Mouse (Mus musculus) midbrain, embryonic 13.5 days (tissue): ENCODE results near the gene Pik3cd. TPM values are rescaled to one million over a fixed set of nuclear protein-coding genes. Genes with fewer than 3 reads are reported as not detected.

ENCODE experiments used
- ATAC-seq: fragments of 200-750 bp; cut with Nextera tagmentation; 2 replicates; pipeline ENCODE4 v1.8.0; 2017; ENCODE audit warnings: mild to moderate bottlenecking, moderate TSS enrichment, moderate library complexity
- H3K27ac ChIP-seq: fragments of 300-500 bp; sonication (generic); 2 replicates; pipeline ENCODE4 v1.5.1; 2015; ENCODE audit warnings: inconsistent platforms, mild to moderate bottlenecking, moderate library complexity
- H3K27me3 ChIP-seq: fragments of 300-500 bp; sonication (generic); 2 replicates; pipeline ENCODE4 v1.6.1; 2015; ENCODE audit warnings: mild to moderate bottlenecking, inconsistent platforms
- H3K36me3 ChIP-seq: fragments of 300-500 bp; sonication (generic); 2 replicates; pipeline ENCODE4 v1.6.1; 2015; ENCODE audit warnings: mild to moderate bottlenecking, inconsistent platforms
- H3K4me1 ChIP-seq: fragments of 300-500 bp; sonication (generic); replicated peaks from 2 replicates; pipeline ENCODE4 v1.6.1; 2015; ENCODE audit warnings: inconsistent platforms
- H3K4me2 ChIP-seq: fragments of 300-500 bp; sonication (generic); replicated peaks from 2 replicates; pipeline ENCODE4 v1.6.1; 2015; ENCODE audit warnings: moderate library complexity, mild to moderate bottlenecking, inconsistent platforms
- H3K4me3 ChIP-seq: fragments of 300-500 bp; sonication (generic); replicated peaks from 2 replicates; pipeline ENCODE4 v1.5.1; 2015; ENCODE audit warnings: mild to moderate bottlenecking, inconsistent platforms
- H3K9ac ChIP-seq: fragments of 300-500 bp; sonication (generic); replicated peaks from 2 replicates; pipeline ENCODE4 v1.6.1; 2015; ENCODE audit warnings: mild to moderate bottlenecking, inconsistent platforms
- H3K9me3 ChIP-seq: fragments of 300-500 bp; sonication (generic); 2 replicates; pipeline ENCODE4 v1.6.1; 2016; ENCODE audit warnings: mild to moderate bottlenecking, inconsistent platforms
- WGBS: fragments of 180-500 bp; shearing (Covaris S2); methylation state at CpG from one replicate; pipeline ENCODE4 v1.1.7; 2015; 5-methylcytosine and 5-hydroxymethylcytosine counted together
- polyA plus RNA-seq: library from polyadenylated mRNA; unstranded; fragments of >200 nt; fragmentation: Nextera tagmentation; extraction: Ambion mirVana; gene quantifications from 2 replicates; pipeline ENCODE4 v1.2.1, GENCODE M21; 2015

Pik3cd gene
- polyA plus RNA-seq, 1 experiment from 2014 or later = 13.2 TPM

GRCm38 (mm10) chr4:149698197-149698821 is 4.1 kb downstream of the Pik3cd start:
- Histone ChIP-seq H3K9me3 (no peaks in the 10 kb centered on the region), H3K36me3 (no peaks in the 10 kb centered on the region), H3K27ac (no peak overlapping the region), H3K4me2 (peak overlapping the region; percentile 68), H3K4me3 (peak overlapping the region; percentile 45), H3K27me3 (peaks cover 46% of the 10 kb centered on the region), H3K4me1 (peaks cover 17% of the 10 kb centered on the region), H3K9ac (peak overlapping the region; percentile 63)
- under 1% methylated on average over 35 of the region's 35 CpGs for WGBS
- peak; percentile 79 for ATAC-seq

- Histone ChIP-seq H3K4me2 (peak overlapping the region; percentile 68), H3K27me3 (peaks cover 46% of the 10 kb centered on the region), H3K9ac (peak overlapping the region; percentile 63), H3K27ac (no peak overlapping the region), H3K36me3 (no peaks in the 10 kb centered on the region), H3K4me3 (peak overlapping the region; percentile 45), H3K4me1 (peaks cover 17% of the 10 kb centered on the region), H3K9me3 (no peaks in the 10 kb centered on the region)
- 19% methylated on average over 15 of the region's 15 CpGs for WGBS
- ATAC-seq = peak; percentile 46
Observed at GRCm38 (mm10) chr4:149697506-149698196, 4.7 kb downstream of the Pik3cd start.

GRCm38 (mm10) chr4:149696189-149696971 is 6.0 kb downstream of the Pik3cd start:
- WGBS = 33% methylated on average over 16 of the region's 16 CpGs
- no peak overlapping the region for H3K4me3 ChIP-seq
- no peak overlapping the region for H3K9ac ChIP-seq
- H3K36me3 ChIP-seq = no peaks in the 10 kb centered on the region
- peaks cover 46% of the 10 kb centered on the region for H3K27me3 ChIP-seq
- H3K9me3 ChIP-seq = no peaks in the 10 kb centered on the region
- H3K27ac ChIP-seq = no peak overlapping the region
- H3K4me2 ChIP-seq = no peak overlapping the region
- H3K4me1 ChIP-seq = peaks cover 17% of the 10 kb centered on the region
- no peak for ATAC-seq

GRCm38 (mm10) chr4:149691368-149691767 is 11.0 kb downstream of the Pik3cd start:
- H3K27ac ChIP-seq = no peak overlapping the region
- H3K27me3 ChIP-seq = peaks cover 9% of the 10 kb centered on the region
- H3K9ac ChIP-seq = no peak overlapping the region
- ATAC-seq = no peak
- no peaks in the 10 kb centered on the region for H3K36me3 ChIP-seq
- H3K9me3 ChIP-seq = no peaks in the 10 kb centered on the region
- peaks cover 4% of the 10 kb centered on the region for H3K4me1 ChIP-seq
- H3K4me3 ChIP-seq = no peak overlapping the region
- WGBS = 82% methylated on average over 8 of the region's 8 CpGs
- no peak overlapping the region for H3K4me2 ChIP-seq

GRCm38 (mm10) chr4:149690828-149691280 is 11.5 kb downstream of the Pik3cd start:
- 96% methylated on average over 8 of the region's 8 CpGs for WGBS
- H3K9ac ChIP-seq = no peak overlapping the region
- no peak overlapping the region for H3K4me2 ChIP-seq
- no peaks in the 10 kb centered on the region for H3K36me3 ChIP-seq
- no peak for ATAC-seq
- H3K9me3 ChIP-seq = no peaks in the 10 kb centered on the region
- H3K27me3 ChIP-seq = peaks cover 5% of the 10 kb centered on the region; the same call in 1 of the 2 replicates
- no peak overlapping the region for H3K4me3 ChIP-seq
- H3K4me1 ChIP-seq = no peaks in the 10 kb centered on the region
- H3K27ac ChIP-seq = no peak overlapping the region

GRCm38 (mm10) chr4:149689822-149690700 is 12.3 kb downstream of the Pik3cd start:
- H3K9ac ChIP-seq = no peak overlapping the region
- no peaks in the 10 kb centered on the region for H3K27me3 ChIP-seq
- no peak overlapping the region for H3K4me3 ChIP-seq
- H3K4me2 ChIP-seq = no peak overlapping the region
- no peaks in the 10 kb centered on the region for H3K4me1 ChIP-seq
- no peak for ATAC-seq
- no peaks in the 10 kb centered on the region for H3K9me3 ChIP-seq
- WGBS = 83% methylated on average over 12 of the region's 12 CpGs
- no peak overlapping the region for H3K27ac ChIP-seq
- no peaks in the 10 kb centered on the region for H3K36me3 ChIP-seq

GRCm38 (mm10) chr4:149688861-149689260 is 13.5 kb downstream of the Pik3cd start:
- Histone ChIP-seq H3K36me3 (no peaks in the 10 kb centered on the region), H3K27ac (no peak overlapping the region), H3K4me3 (no peak overlapping the region), H3K4me2 (no peak overlapping the region), H3K9me3 (no peaks in the 10 kb centered on the region), H3K9ac (no peak overlapping the region), H3K4me1 (no peaks in the 10 kb centered on the region), H3K27me3 (no peaks in the 10 kb centered on the region)
- no peak for ATAC-seq
- 78% methylated on average over 14 of the region's 14 CpGs for WGBS

- no peaks in the 10 kb centered on the region for H3K36me3 ChIP-seq
- H3K9ac ChIP-seq = no peak overlapping the region
- no peaks in the 10 kb centered on the region for H3K27me3 ChIP-seq
- 84% methylated on average over 11 of the region's 11 CpGs for WGBS
- no peak overlapping the region for H3K27ac ChIP-seq
- H3K4me1 ChIP-seq = no peaks in the 10 kb centered on the region
- H3K4me3 ChIP-seq = no peak overlapping the region
- H3K9me3 ChIP-seq = no peaks in the 10 kb centered on the region
- ATAC-seq = no peak
- H3K4me2 ChIP-seq = no peak overlapping the region
Observed at GRCm38 (mm10) chr4:149684841-149685623, 17.3 kb downstream of the Pik3cd start.

GRCm38 (mm10) chr4:149683875-149684274 is 18.5 kb downstream of the Pik3cd start:
- 22% methylated on average over 7 of the region's 7 CpGs for WGBS
- H3K4me1 ChIP-seq = no peaks in the 10 kb centered on the region
- no peak for ATAC-seq
- H3K4me2 ChIP-seq = no peak overlapping the region
- H3K27ac ChIP-seq = no peak overlapping the region
- no peaks in the 10 kb centered on the region for H3K27me3 ChIP-seq
- no peaks in the 10 kb centered on the region for H3K9me3 ChIP-seq
- no peak overlapping the region for H3K9ac ChIP-seq
- no peaks in the 10 kb centered on the region for H3K36me3 ChIP-seq
- H3K4me3 ChIP-seq = no peak overlapping the region

GRCm38 (mm10) chr4:149679056-149679770 is 23.2 kb downstream of the Pik3cd start:
- Histone ChIP-seq H3K4me3 (no peak overlapping the region), H3K4me2 (no peak overlapping the region), H3K27me3 (peaks cover 10% of the 10 kb centered on the region; the same call in 1 of the 2 replicates), H3K4me1 (peaks cover 13% of the 10 kb centered on the region; the same call in 1 of the 2 replicates), H3K36me3 (no peaks in the 10 kb centered on the region), H3K9ac (no peak overlapping the region), H3K9me3 (no peaks in the 10 kb centered on the region), H3K27ac (no peak overlapping the region)
- WGBS = 78% methylated on average over 11 of the region's 11 CpGs
- no peak for ATAC-seq
